Mouse (Mus musculus): ENCODE data around the gene Ebi3. TPM values are rescaled to one million over a fixed set of nuclear protein-coding genes. Genes with fewer than 3 reads are reported as not detected.

The Ebi3 gene
- polyA plus RNA-seq, 1 experiment from 2014 or later, result 3.1 TPM

DNA sequence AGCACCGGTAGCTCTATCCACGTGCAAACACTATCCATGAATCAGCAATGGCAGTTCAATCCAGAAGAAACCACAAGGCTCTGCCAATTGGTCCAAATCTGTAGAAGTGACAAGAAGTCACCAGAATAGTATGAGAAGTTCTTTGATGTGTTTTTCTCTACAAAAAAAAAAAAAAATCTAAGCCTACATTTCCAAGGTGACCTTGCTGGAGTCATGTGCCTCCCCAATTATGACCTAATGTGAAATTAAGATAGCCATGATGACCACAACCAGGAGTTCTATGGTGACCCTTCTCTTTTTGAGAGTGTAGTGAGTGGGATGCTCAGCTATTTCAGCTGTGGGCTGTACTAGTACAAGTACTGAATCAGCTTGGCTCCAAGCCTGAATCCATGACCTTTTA, 3.0 kb upstream of the Ebi3 start, which contains the start of gene Zfp119b:
Zfp119b (minus strand) TSS at position 101 of the 400 bp plus-strand sequence.
- Histone ChIP-seq H3K4me1 (ENCODE audit: insufficient read depth, low read depth, low read length) (no peaks in the 10 kb centered on the region), H3K36me3 (ENCODE audit: insufficient read depth, low read length) (no peaks in the 10 kb centered on the region), H3K27ac (ENCODE audit: low read length) (no peak within 1 kb of the TSS), H3K4me3 (ENCODE audit: low read depth, low read length) (no peak within 1 kb of the TSS), H3K4me2 (replicated peaks; ENCODE audit: low read depth, low read length) (no peak within 1 kb of the TSS), H3K9me3 (ENCODE audit: low read length) (no peaks in the 10 kb centered on the region), H3K27me3 (replicated peaks; ENCODE audit: insufficient read depth, low read length) (no peaks in the 10 kb centered on the region), H3K9ac (replicated peaks; ENCODE audit: low read depth) (no peak within 1 kb of the TSS)
- 75% methylated on average over 2 of the region's 2 CpGs for WGBS
- DNase-seq (ENCODE audit: low spot score) (no peak), ATAC-seq (no peak)
- TF ChIP-seq CTCF (IDR thresholded peaks at IDR 0.05) (no peak), EP300 (IDR thresholded peaks at IDR 0.05) (no peak)

DNA sequence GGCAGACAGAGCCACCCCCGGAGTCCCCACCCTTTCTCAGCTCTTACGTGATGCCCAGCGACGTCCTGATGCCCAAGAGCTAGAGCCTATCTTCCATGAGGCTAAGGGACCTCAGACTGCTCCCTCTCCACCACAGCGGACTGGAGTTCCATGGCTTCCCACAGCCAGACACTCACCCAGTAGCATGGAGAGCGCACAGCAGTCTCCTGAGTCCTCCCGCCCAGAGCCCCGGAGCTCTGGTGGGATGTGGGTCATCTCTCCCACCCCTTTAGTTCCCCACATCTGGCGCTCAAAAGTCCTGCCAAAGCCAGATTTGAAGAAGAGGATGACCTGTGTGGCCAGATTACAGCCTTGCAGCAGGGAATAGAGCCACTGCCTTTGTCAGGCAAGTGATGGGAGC, 1.8 kb upstream of the Ebi3 start:
- Histone ChIP-seq H3K27ac (ENCODE audit: low read length) (no peak overlapping the region), H3K36me3 (ENCODE audit: insufficient read depth, low read length) (no peaks in the 10 kb centered on the region), H3K4me1 (ENCODE audit: insufficient read depth, low read depth, low read length) (no peaks in the 10 kb centered on the region), H3K9ac (replicated peaks; ENCODE audit: low read depth) (no peak overlapping the region), H3K4me3 (ENCODE audit: low read depth, low read length) (no peak overlapping the region), H3K4me2 (replicated peaks; ENCODE audit: low read depth, low read length) (no peak overlapping the region), H3K27me3 (replicated peaks; ENCODE audit: insufficient read depth, low read length) (no peaks in the 10 kb centered on the region), H3K9me3 (ENCODE audit: low read length) (no peaks in the 10 kb centered on the region)
- DNase-seq (ENCODE audit: low spot score), result no peak
- TF ChIP-seq EP300 (IDR thresholded peaks at IDR 0.05) (no peak), CTCF (IDR thresholded peaks at IDR 0.05) (no peak)
- ATAC-seq, result no peak
- WGBS, result 71% methylated on average over 9 of the region's 9 CpGs

DNA sequence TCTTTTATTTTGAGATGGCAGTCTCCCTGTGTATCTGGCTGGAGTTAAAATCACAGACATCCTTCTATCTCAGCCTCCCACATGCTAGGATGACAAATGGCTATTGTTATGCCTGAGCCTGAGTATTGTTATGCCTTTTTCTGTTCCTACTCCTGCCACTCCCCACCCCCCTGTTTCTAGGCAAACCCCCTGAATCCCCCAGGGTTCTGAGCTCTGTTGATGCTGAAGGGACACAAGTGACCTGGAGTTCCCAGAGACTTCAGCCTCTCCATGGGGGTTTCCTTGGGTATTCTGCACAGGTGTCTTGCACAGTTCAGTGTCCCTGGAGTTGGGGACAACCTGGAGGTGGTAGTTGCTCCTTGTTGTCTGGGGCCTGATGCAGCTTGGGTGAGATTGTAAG, 399 bp upstream of the Ebi3 start:
- DNase-seq (ENCODE audit: low spot score), result no peak
- no peak overlapping the region for H3K9ac ChIP-seq (replicated peaks; ENCODE audit: low read depth)

DNA sequence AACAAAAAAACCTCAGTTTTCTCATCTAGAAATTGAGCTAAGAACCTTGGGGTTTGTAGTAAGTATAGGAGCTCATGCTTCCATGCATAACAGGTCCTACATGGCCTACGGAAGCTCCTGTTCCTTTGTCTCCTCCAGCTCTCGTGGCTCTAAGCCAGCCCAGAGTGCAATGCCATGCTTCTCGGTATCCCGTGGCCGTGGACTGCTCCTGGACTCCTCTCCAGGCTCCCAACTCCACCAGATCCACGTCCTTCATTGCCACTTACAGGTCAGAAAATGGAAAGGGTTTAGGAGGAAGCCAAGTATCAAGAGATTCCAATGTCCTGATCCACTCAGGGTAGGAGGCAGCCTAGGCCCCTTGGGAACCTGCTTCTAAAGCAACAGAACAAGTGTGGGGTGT, 1.3 kb downstream of the Ebi3 start:
- TF ChIP-seq CTCF (IDR thresholded peaks at IDR 0.05) (no peak), EP300 (IDR thresholded peaks at IDR 0.05) (no peak)
- Histone ChIP-seq H3K27me3 (replicated peaks; ENCODE audit: insufficient read depth, low read length) (no peaks in the 10 kb centered on the region), H3K36me3 (ENCODE audit: insufficient read depth, low read length) (no peaks in the 10 kb centered on the region), H3K9ac (replicated peaks; ENCODE audit: low read depth) (no peak overlapping the region), H3K27ac (ENCODE audit: low read length) (no peak overlapping the region), H3K4me3 (ENCODE audit: low read depth, low read length) (no peak overlapping the region), H3K9me3 (ENCODE audit: low read length) (no peaks in the 10 kb centered on the region), H3K4me1 (ENCODE audit: insufficient read depth, low read depth, low read length) (peaks cover 4% of the 10 kb centered on the region; the same call in 1 of the 2 replicates), H3K4me2 (replicated peaks; ENCODE audit: low read depth, low read length) (no peak overlapping the region)
- no peak for ATAC-seq
- WGBS, result 68% methylated on average over 6 of the region's 6 CpGs
- DNase-seq (ENCODE audit: low spot score), result no peak

More for the DNA sequence above, 399 bp upstream of the Ebi3 start:
- Histone ChIP-seq H3K27ac (ENCODE audit: low read length) (no peak overlapping the region), H3K4me2 (replicated peaks; ENCODE audit: low read depth, low read length) (no peak overlapping the region), H3K4me1 (ENCODE audit: insufficient read depth, low read depth, low read length) (no peaks in the 10 kb centered on the region), H3K27me3 (replicated peaks; ENCODE audit: insufficient read depth, low read length) (no peaks in the 10 kb centered on the region), H3K9me3 (ENCODE audit: low read length) (no peaks in the 10 kb centered on the region), H3K4me3 (ENCODE audit: low read depth, low read length) (no peak overlapping the region), H3K36me3 (ENCODE audit: insufficient read depth, low read length) (no peaks in the 10 kb centered on the region)
- no peak for ATAC-seq
- TF ChIP-seq CTCF (IDR thresholded peaks at IDR 0.05), result no peak
- no peak for TF ChIP-seq EP300 (IDR thresholded peaks at IDR 0.05)

DNA sequence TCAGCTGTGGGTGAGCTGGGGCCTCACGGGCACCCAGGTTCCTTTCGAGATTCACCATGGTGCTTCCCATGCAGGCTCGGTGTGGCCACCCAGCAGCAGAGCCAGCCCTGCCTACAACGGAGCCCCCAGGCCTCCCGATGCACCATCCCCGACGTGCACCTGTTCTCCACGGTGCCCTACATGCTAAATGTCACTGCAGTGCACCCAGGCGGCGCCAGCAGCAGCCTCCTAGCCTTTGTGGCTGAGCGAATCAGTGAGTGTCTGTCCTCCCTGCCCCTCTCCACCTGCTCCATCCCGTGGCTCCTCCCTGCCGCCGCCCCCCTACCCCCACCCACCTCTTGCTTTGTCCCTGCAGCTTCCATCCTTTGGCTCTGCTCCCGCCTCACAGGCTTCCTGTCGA, 1.8 kb downstream of the Ebi3 start:
- no peak for ATAC-seq
- WGBS, result 36% methylated on average over 16 of the region's 16 CpGs
- no peak overlapping the region for H3K4me2 ChIP-seq (replicated peaks; ENCODE audit: low read depth, low read length)

DNA sequence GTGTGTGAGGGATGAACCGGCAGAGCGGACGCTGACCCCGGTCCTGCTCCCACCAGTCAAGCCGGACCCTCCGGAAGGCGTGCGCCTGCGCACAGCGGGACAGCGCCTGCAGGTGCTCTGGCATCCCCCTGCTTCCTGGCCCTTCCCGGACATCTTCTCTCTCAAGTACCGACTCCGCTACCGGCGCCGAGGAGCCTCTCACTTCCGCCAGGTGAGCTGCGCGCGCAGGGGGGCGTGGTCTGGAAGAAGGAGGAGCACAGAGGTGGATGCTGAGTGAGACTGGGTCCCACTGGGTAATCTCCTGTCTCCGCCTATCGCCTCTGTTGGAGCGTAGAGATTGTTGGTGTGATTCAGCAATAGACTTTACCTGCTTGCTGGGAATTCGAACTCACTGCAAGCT, 3.7 kb downstream of the Ebi3 start:
- WGBS, result 2% methylated on average over 25 of the region's 26 CpGs
- H3K9me3 ChIP-seq (ENCODE audit: low read length), result no peaks in the 10 kb centered on the region
- ATAC-seq (peak; percentile 14), DNase-seq (ENCODE audit: low spot score) (peak; percentile 80)
- H3K36me3 ChIP-seq (ENCODE audit: insufficient read depth, low read length), result no peaks in the 10 kb centered on the region
- peaks cover 4% of the 10 kb centered on the region; the same call in 1 of the 2 replicates for H3K4me1 ChIP-seq (ENCODE audit: insufficient read depth, low read depth, low read length)
- peak overlapping the region; percentile 19; the same call in 1 of the 2 replicates for H3K4me3 ChIP-seq (ENCODE audit: low read depth, low read length)
- TF ChIP-seq EP300 (IDR thresholded peaks at IDR 0.05), result no peak
- peak; percentile 10; the same call in 1 of the 2 replicates for TF ChIP-seq CTCF (IDR thresholded peaks at IDR 0.05)
- no peaks in the 10 kb centered on the region for H3K27me3 ChIP-seq (replicated peaks; ENCODE audit: insufficient read depth, low read length)
- H3K9ac ChIP-seq (replicated peaks; ENCODE audit: low read depth), result no peak overlapping the region
- peak overlapping the region; percentile 44 for H3K4me2 ChIP-seq (replicated peaks; ENCODE audit: low read depth, low read length)
- H3K27ac ChIP-seq (ENCODE audit: low read length), result no peak overlapping the region

More for the DNA sequence above, 1.8 kb downstream of the Ebi3 start:
- Histone ChIP-seq H3K4me3 (ENCODE audit: low read depth, low read length) (no peak overlapping the region), H3K27ac (ENCODE audit: low read length) (no peak overlapping the region), H3K9ac (replicated peaks; ENCODE audit: low read depth) (no peak overlapping the region), H3K36me3 (ENCODE audit: insufficient read depth, low read length) (no peaks in the 10 kb centered on the region), H3K4me1 (ENCODE audit: insufficient read depth, low read depth, low read length) (peaks cover 4% of the 10 kb centered on the region; the same call in 1 of the 2 replicates), H3K9me3 (ENCODE audit: low read length) (no peaks in the 10 kb centered on the region), H3K27me3 (replicated peaks; ENCODE audit: insufficient read depth, low read length) (no peaks in the 10 kb centered on the region)
- no peak for DNase-seq (ENCODE audit: low spot score)
- TF ChIP-seq CTCF (IDR thresholded peaks at IDR 0.05), result no peak
- TF ChIP-seq EP300 (IDR thresholded peaks at IDR 0.05), result no peak

DNA sequence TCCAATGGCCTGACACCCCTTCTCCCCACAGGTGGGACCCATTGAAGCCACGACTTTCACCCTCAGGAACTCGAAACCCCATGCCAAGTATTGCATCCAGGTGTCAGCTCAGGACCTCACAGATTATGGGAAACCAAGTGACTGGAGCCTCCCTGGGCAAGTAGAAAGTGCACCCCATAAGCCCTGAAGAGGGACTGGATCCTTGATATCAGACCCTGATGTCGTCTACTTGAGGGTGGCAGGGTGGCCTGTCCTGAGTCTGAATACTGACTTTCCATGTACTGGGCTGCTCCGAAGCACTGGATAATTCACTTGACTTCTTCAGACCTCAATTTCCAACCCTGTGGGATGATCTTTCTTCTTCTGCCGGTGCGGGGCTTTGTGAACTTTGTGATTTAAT, 4.2 kb downstream of the Ebi3 start:
- no peak overlapping the region for H3K27ac ChIP-seq (ENCODE audit: low read length)
- H3K27me3 ChIP-seq (replicated peaks; ENCODE audit: insufficient read depth, low read length), result no peaks in the 10 kb centered on the region
- TF ChIP-seq EP300 (IDR thresholded peaks at IDR 0.05) (no peak), CTCF (IDR thresholded peaks at IDR 0.05) (no peak; the same call in 1 of the 2 replicates)
- DNase-seq (ENCODE audit: low spot score), result no peak
- peak overlapping the region; percentile 44; the same call in 1 of the 2 replicates for H3K4me2 ChIP-seq (replicated peaks; ENCODE audit: low read depth, low read length)
- H3K9ac ChIP-seq (replicated peaks; ENCODE audit: low read depth), result no peak overlapping the region
- WGBS, result 38% methylated on average over 6 of the region's 6 CpGs
- H3K36me3 ChIP-seq (ENCODE audit: insufficient read depth, low read length), result no peaks in the 10 kb centered on the region
- H3K9me3 ChIP-seq (ENCODE audit: low read length), result no peaks in the 10 kb centered on the region
- H3K4me3 ChIP-seq (ENCODE audit: low read depth, low read length), result 0 out of 2 replicates have a peak overlapping the region, but pooled peaks have one; percentile 19
- H3K4me1 ChIP-seq (ENCODE audit: insufficient read depth, low read depth, low read length), result peaks cover 4% of the 10 kb centered on the region; the same call in 1 of the 2 replicates
- ATAC-seq, result no peak

Data from lung, postnatal 0 days (tissue).